In genomic region chr4:97751030-97751482, GRCm38 (mm10) we compare ENCODE assay signal across 8 mouse cellular contexts. TPM values are rescaled to one million over a fixed set of nuclear protein-coding genes. Genes with fewer than 3 reads are reported as not detected.
DNase-seq lines count a peak whose midpoint lies in the region; ATAC-seq and TF ChIP-seq lines count a peak whose summit lies in the region.

No protein-coding gene starts in this region.

- no peaks in the 10 kb centered on the region for H3K36me3 ChIP-seq in hindbrain, embryonic 10.5 days
- H3K36me3 ChIP-seq in lung, postnatal 0 days (ENCODE audit: insufficient read depth, low read length), result no peaks in the 10 kb centered on the region

- peaks cover 42% of the 10 kb centered on the region for H3K4me1 ChIP-seq in hindbrain, embryonic 10.5 days (replicated peaks)
- peaks cover 7% of the 10 kb centered on the region for H3K4me1 ChIP-seq in lung, postnatal 0 days (ENCODE audit: insufficient read depth, low read depth, low read length)

- peak overlapping the region; percentile 62 for H3K9ac ChIP-seq in lung, postnatal 0 days (replicated peaks; ENCODE audit: low read depth)

- no peak; the same call in 1 of the 2 replicates for TF ChIP-seq EP300 in lung, postnatal 0 days (IDR thresholded peaks at IDR 0.05)

- no peak for ATAC-seq in Patski
- ATAC-seq in lung, postnatal 0 days, result peak; percentile 89

- H3K9me3 ChIP-seq in hindbrain, embryonic 10.5 days, result no peaks in the 10 kb centered on the region
- H3K9me3 ChIP-seq in lung, postnatal 0 days (ENCODE audit: low read length), result no peaks in the 10 kb centered on the region

- DNase-seq in Patski (ENCODE audit: low read depth, low spot score), result no peak
- DNase-seq in cerebellum, postnatal 10 days, result peak; percentile 98 to 99
- DNase-seq in frontal cortex, adult 2 months (ENCODE audit: extremely low spot score in 1 of 2, low spot score in 1 of 2), result peak; percentile 74 to 94
- DNase-seq in hindbrain, embryonic 10.5 days (ENCODE audit: low spot score), result peak; percentile 90
- peak; percentile 94 to 96 for DNase-seq in layer of hippocampus, postnatal 10 days (ENCODE audit: low spot score in 2 of 2)
- DNase-seq in lung, postnatal 0 days (ENCODE audit: low spot score), result peak; percentile 98
- DNase-seq in ovary, postnatal 10 days (ENCODE audit: low spot score), result peak; percentile 79
- DNase-seq in thymus, postnatal 10 days (ENCODE audit: low spot score in 2 of 2), result peak; percentile 85 to 90

- peak; percentile 69 for TF ChIP-seq CTCF in Patski (IDR thresholded peaks at IDR 0.05)
- TF ChIP-seq CTCF in lung, postnatal 0 days (IDR thresholded peaks at IDR 0.05), result peak; percentile 88

- in situ Hi-C loops in Patski (cut with MboI; ENCODE audit: low pct_unique_long_range_greater_than_20kb), result no loop called here

- peak overlapping the region; percentile 80 for H3K4me2 ChIP-seq in lung, postnatal 0 days (replicated peaks; ENCODE audit: low read depth, low read length)

- H3K4me3 ChIP-seq in hindbrain, embryonic 10.5 days, result peak overlapping the region; percentile 58
- peak overlapping the region; percentile 54 for H3K4me3 ChIP-seq in lung, postnatal 0 days (ENCODE audit: low read depth, low read length)

- H3K27ac ChIP-seq in hindbrain, embryonic 10.5 days, result peak overlapping the region; percentile 84
- peak overlapping the region; percentile 98 for H3K27ac ChIP-seq in lung, postnatal 0 days (ENCODE audit: low read length)

- CTCF ChIA-PET in Patski (lab: Charles Lee), result interaction anchor here (0.7 to 2.4 kb wide), 5 partner anchors 8 to 876 kb away, joined by 3 to 6 read pairs (median 3); no protein-coding TSS in a partner anchor

- POLR2A ChIA-PET in Patski (lab: Charles Lee), result no interaction called here

- no peaks in the 10 kb centered on the region for H3K27me3 ChIP-seq in Patski
- H3K27me3 ChIP-seq in hindbrain, embryonic 10.5 days (ENCODE audit: insufficient read depth, poor library complexity, severe bottlenecking), result peaks cover 84% of the 10 kb centered on the region
- H3K27me3 ChIP-seq in lung, postnatal 0 days (replicated peaks; ENCODE audit: insufficient read depth, low read length), result no peaks in the 10 kb centered on the region

- WGBS in hindbrain, embryonic 10.5 days, result under 1% methylated on average over 20 of the region's 20 CpGs
- WGBS in lung, postnatal 0 days, result under 1% methylated on average over 20 of the region's 20 CpGs

RNA-seq across cellular contexts. Expression of gene Nfia, which starts 21.5 kb away (rescaled TPM):
- 40.5 TPM for polyA plus RNA-seq in Patski (2021)
- 20.4 and 24.3 TPM in 2 replicates for polyA plus RNA-seq in frontal cortex, adult 2 months (2012; rRNA removed)
- polyA plus RNA-seq in hindbrain, embryonic 10.5 days (2016; fragmentation: Nextera tagmentation; extraction: Ambion mirVana), result 10.9 and 17.5 TPM in 2 replicates
- 100 to 1,000 TPM; 118 to 135 TPM for total RNA-seq in layer of hippocampus, postnatal 10 days (2021)
- polyA plus RNA-seq in lung, postnatal 0 days (2015; fragmentation: Nextera tagmentation; extraction: Ambion mirVana), result 40.5 and 45.4 TPM in 2 replicates

RNA-seq across cellular contexts. Expression of gene E130114P18Rik, which starts 26.8 kb away (rescaled TPM):
- polyA plus RNA-seq in Patski (2021), result 0.09 TPM
- 14.7 and 22.6 TPM in 2 replicates for polyA plus RNA-seq in frontal cortex, adult 2 months (2012; rRNA removed)
- polyA plus RNA-seq in hindbrain, embryonic 10.5 days (2016; fragmentation: Nextera tagmentation; extraction: Ambion mirVana), result 12.7 and 18.4 TPM in 2 replicates
- 10 to 100 TPM; 10.0 to 10.2 TPM for total RNA-seq in layer of hippocampus, postnatal 10 days (2021)
- polyA plus RNA-seq in lung, postnatal 0 days (2015; fragmentation: Nextera tagmentation; extraction: Ambion mirVana), result 0.36 and 0.76 TPM in 2 replicates
